Mouse (Mus musculus) inflammation-experienced regulatory T-cells, adult 16 weeks (primary cell): ENCODE data around the gene Izumo1r. TPM values are rescaled to one million over a fixed set of nuclear protein-coding genes. Genes with fewer than 3 reads are reported as not detected.

Experiments used
- polyA plus RNA-seq: library from polyadenylated mRNA; unstranded; fragments of 100-300 nt; shearing (Covaris generic); gene quantifications from one replicate; pipeline ENCODE4 v1.2.1, GENCODE M21; 2017

Izumo1r gene
- 1,226 TPM for polyA plus RNA-seq

DNA sequence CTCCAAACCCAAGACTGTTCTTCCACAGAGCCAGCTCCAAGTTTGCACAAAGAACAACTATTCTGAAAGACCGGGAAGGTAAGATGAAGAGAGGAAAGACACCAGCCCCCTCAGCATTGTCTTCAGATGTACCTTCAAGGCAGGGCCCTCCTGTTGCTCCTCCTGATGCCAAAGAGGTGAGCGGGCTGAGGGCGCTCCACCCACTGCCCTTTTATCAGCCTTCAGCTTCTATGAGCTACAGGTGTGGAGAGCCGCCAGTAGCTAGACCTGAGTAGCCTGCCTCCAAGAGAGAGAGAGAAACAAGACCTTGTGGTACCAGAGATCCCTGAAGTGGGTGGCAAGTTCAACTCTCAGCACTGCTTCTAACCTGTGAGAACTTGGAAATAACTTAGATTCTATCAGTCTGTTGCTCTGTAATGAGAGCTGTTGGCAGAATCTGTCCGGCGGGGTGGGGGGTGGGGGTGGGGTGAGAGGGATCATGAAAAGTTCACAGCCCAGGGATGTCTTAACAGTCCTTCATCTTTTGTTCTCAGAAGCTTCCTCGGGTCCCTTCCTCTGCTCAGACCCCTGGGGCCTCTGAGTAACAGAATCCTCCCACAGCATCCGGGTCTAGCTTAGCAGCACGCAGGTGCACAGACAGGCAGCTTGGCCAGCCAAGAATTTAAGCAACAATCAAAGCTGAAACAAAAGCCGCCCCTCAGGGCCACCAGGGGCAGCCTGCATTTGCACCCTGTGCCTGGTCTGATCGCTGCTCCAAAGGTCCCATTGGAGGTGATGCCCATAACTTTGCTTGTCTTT, at the start of gene Izumo1r:
TSS of gene Izumo1r (minus strand) at position 369 of the 798 bp plus-strand sequence.

DNA sequence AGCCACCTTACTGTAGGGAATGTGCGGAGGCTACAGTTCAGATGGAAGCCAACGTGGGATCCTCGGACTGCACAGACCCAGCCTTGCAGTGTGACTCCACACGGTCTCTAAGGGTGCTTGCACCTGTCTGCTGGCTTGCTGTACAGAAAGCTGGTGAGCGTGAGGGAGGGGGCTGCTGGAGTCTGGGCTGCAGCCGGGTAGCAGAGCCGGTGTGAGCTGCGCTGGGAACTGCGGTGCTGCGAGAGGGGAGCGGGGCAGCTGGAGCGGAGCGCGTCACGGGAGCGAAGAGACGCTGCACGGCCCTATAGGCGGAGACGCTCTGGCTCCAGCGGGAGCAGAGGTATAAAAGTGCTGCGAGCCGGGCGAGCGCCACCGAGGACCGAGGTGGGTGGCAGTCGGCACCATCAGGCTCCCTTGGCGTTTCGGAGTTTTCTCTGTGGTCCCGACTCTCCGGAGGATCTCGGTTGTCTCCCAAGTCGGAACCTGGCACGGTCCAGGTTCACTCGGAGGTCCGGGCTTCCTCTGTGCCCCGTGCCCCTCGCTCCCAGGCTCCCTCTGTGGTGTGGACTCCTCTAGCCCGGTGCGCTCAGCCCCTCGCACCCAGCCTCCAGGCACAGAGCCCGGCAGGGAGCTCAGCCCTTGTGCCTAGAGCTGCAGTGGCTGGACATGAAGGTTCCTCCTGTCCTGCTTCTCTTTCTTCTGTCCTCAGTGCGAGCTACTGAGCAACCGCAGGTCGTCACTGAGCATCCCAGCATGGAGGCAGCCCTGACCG, 43.7 kb downstream of the Izumo1r start, which contains the start of gene Gpr83:
TSS of gene Gpr83 (plus strand) at position 343 of the 772 bp plus-strand sequence.

Other genes with a start within 250 kb of the Izumo1r start
- 0.13 TPM for gene Piwil4, start 163.2 kb downstream of the Izumo1r start, polyA plus RNA-seq
- gene Fut4, start 151.6 kb downstream of the Izumo1r start, polyA plus RNA-seq: 0.33 TPM
- not detected for gene 1700012B09Rik, start 132.9 kb downstream of the Izumo1r start, polyA plus RNA-seq
- gene Mre11a, start 119.3 kb downstream of the Izumo1r start, polyA plus RNA-seq: 51.4 TPM
- 27.5 TPM for gene Ankrd49, start 119.1 kb downstream of the Izumo1r start, polyA plus RNA-seq
- gene Gpr83, start 43.7 kb downstream of the Izumo1r start, polyA plus RNA-seq: 136 TPM
- gene Panx1, start 141.5 kb upstream of the Izumo1r start, polyA plus RNA-seq: 30.7 TPM
- not detected for gene Hephl1, start 208.2 kb upstream of the Izumo1r start, polyA plus RNA-seq